Mouse (Mus musculus) hindbrain, embryonic 13.5 days (tissue): ENCODE results near the gene Arid4b. TPM values are rescaled to one million over a fixed set of nuclear protein-coding genes. Genes with fewer than 3 reads are reported as not detected.
A peak's percentile ranks its signal among the peaks of the same experiment; 100 is the strongest.

Source experiments
- ATAC-seq: fragments of 200-750 bp; cut with Nextera tagmentation; 2 replicates; pipeline ENCODE4 v1.8.0; 2017; ENCODE audit warnings: moderate TSS enrichment; ENCODE audit not compliant: low FRiP score
- H3K27ac ChIP-seq: fragments of 300-500 bp; sonication (generic); 2 replicates; pipeline ENCODE4 v1.5.1; 2015; ENCODE audit warnings: inconsistent platforms, mild to moderate bottlenecking, moderate library complexity
- H3K27me3 ChIP-seq: fragments of 300-500 bp; sonication (generic); 2 replicates; pipeline ENCODE4 v1.6.1; 2015; ENCODE audit warnings: mild to moderate bottlenecking, inconsistent platforms
- H3K36me3 ChIP-seq: fragments of 300-500 bp; sonication (generic); 2 replicates; pipeline ENCODE4 v1.6.1; 2015; ENCODE audit warnings: mild to moderate bottlenecking, inconsistent platforms
- H3K4me1 ChIP-seq: fragments of 300-500 bp; sonication (generic); replicated peaks from 2 replicates; pipeline ENCODE4 v1.6.1; 2015; ENCODE audit warnings: inconsistent platforms
- H3K4me2 ChIP-seq: fragments of 300-500 bp; sonication (generic); 2 replicates; pipeline ENCODE4 v1.6.1; 2015; ENCODE audit warnings: inconsistent platforms, mild to moderate bottlenecking, moderate library complexity
- H3K4me3 ChIP-seq: fragments of 300-500 bp; sonication (generic); 2 replicates; pipeline ENCODE4 v1.5.1; 2015; ENCODE audit warnings: mild to moderate bottlenecking, inconsistent platforms
- H3K9ac ChIP-seq: fragments of 300-500 bp; sonication (generic); 2 replicates; pipeline ENCODE4 v1.6.1; 2015; ENCODE audit warnings: mild to moderate bottlenecking, inconsistent platforms
- H3K9me3 ChIP-seq: fragments of 300-500 bp; sonication (generic); 2 replicates; pipeline ENCODE4 v1.6.1; 2016; ENCODE audit warnings: inconsistent platforms
- WGBS: fragments of 180-500 bp; shearing (Covaris S2); methylation state at CpG from one replicate; pipeline ENCODE4 v1.1.7; 2015; 5-methylcytosine and 5-hydroxymethylcytosine counted together
- polyA plus RNA-seq: library from polyadenylated mRNA; unstranded; fragments of >200 nt; fragmentation: Nextera tagmentation; extraction: Ambion mirVana; gene quantifications from 2 replicates; pipeline ENCODE4 v1.2.1, GENCODE M21; 2015

The Arid4b gene
- polyA plus RNA-seq, 1 experiment from 2014 or later, result 97.0 TPM

GRCm38 (mm10) chr13:14035875-14036630 lies 27.0 kb upstream of the Arid4b start:
- Histone ChIP-seq H3K36me3 (no peaks in the 10 kb centered on the region), H3K4me2 (no peak overlapping the region), H3K4me1 (peaks cover 20% of the 10 kb centered on the region), H3K9ac (no peak overlapping the region), H3K4me3 (no peak overlapping the region), H3K27me3 (no peaks in the 10 kb centered on the region), H3K9me3 (no peaks in the 10 kb centered on the region), H3K27ac (no peak overlapping the region)
- WGBS, result 95% methylated on average over 11 of the region's 11 CpGs
- no peak for ATAC-seq

GRCm38 (mm10) chr13:14038911-14039291 lies 24.1 kb upstream of the Arid4b start:
- peak; percentile 82 for ATAC-seq
- Histone ChIP-seq H3K27ac (peak overlapping the region; percentile 99), H3K27me3 (no peaks in the 10 kb centered on the region), H3K4me3 (peak overlapping the region; percentile 67), H3K9me3 (no peaks in the 10 kb centered on the region), H3K36me3 (no peaks in the 10 kb centered on the region), H3K9ac (peak overlapping the region; percentile 88), H3K4me1 (peaks cover 20% of the 10 kb centered on the region), H3K4me2 (peak overlapping the region; percentile 78)
- 2% methylated on average over 8 of the region's 8 CpGs for WGBS

- peak; percentile 97 for ATAC-seq
- no peaks in the 10 kb centered on the region for H3K36me3 ChIP-seq
- H3K4me3 ChIP-seq, result peak within 1 kb of the TSS; percentile 67
- H3K27me3 ChIP-seq, result no peaks in the 10 kb centered on the region
- H3K4me2 ChIP-seq, result peak within 1 kb of the TSS; percentile 78
- peak within 1 kb of the TSS; percentile 88 for H3K9ac ChIP-seq
- 1% methylated on average over 35 of the region's 35 CpGs for WGBS
- no peaks in the 10 kb centered on the region for H3K9me3 ChIP-seq
- peaks cover 20% of the 10 kb centered on the region for H3K4me1 ChIP-seq
- peak within 1 kb of the TSS; percentile 99 for H3K27ac ChIP-seq
Measured at GRCm38 (mm10) chr13:14039292-14039965, 23.6 kb upstream of the Arid4b start, which contains the start of gene Tbce. Tbce (minus strand) TSS chr13:14039638.

- peaks cover 20% of the 10 kb centered on the region for H3K4me1 ChIP-seq
- peaks cover 2% of the 10 kb centered on the region; the same call in 1 of the 2 replicates for H3K36me3 ChIP-seq
- H3K9ac ChIP-seq, result peak overlapping the region; percentile 88
- 41% methylated on average over 5 of the region's 5 CpGs for WGBS
- H3K27ac ChIP-seq, result peak overlapping the region; percentile 99
- ATAC-seq, result no peak
- no peaks in the 10 kb centered on the region for H3K9me3 ChIP-seq
- H3K4me2 ChIP-seq, result peak overlapping the region; percentile 78
- H3K4me3 ChIP-seq, result peak overlapping the region; percentile 67
- H3K27me3 ChIP-seq, result no peaks in the 10 kb centered on the region
Measured at GRCm38 (mm10) chr13:14040186-14040585, 22.8 kb upstream of the Arid4b start.

- H3K27ac ChIP-seq, result no peak overlapping the region
- ATAC-seq, result no peak
- H3K36me3 ChIP-seq, result peaks cover 31% of the 10 kb centered on the region
- no peaks in the 10 kb centered on the region for H3K9me3 ChIP-seq
- no peaks in the 10 kb centered on the region for H3K27me3 ChIP-seq
- H3K4me2 ChIP-seq, result no peak overlapping the region
- no peak overlapping the region for H3K4me3 ChIP-seq
- H3K4me1 ChIP-seq, result peaks cover 7% of the 10 kb centered on the region
- no peak overlapping the region for H3K9ac ChIP-seq
Measured at GRCm38 (mm10) chr13:14043851-14044250, 19.2 kb upstream of the Arid4b start.

- Histone ChIP-seq H3K27me3 (no peaks in the 10 kb centered on the region), H3K36me3 (peaks cover 38% of the 10 kb centered on the region), H3K9ac (no peak overlapping the region), H3K4me2 (no peak overlapping the region), H3K9me3 (no peaks in the 10 kb centered on the region), H3K4me1 (peaks cover 7% of the 10 kb centered on the region), H3K27ac (no peak overlapping the region), H3K4me3 (no peak overlapping the region)
- WGBS, result 79% methylated on average over 2 of the region's 2 CpGs
- no peak for ATAC-seq
Measured at GRCm38 (mm10) chr13:14044521-14044920, 18.5 kb upstream of the Arid4b start.

- H3K9me3 ChIP-seq, result no peaks in the 10 kb centered on the region
- H3K27ac ChIP-seq, result no peak overlapping the region
- H3K9ac ChIP-seq, result no peak overlapping the region
- 97% methylated on average over 1 of the region's 1 CpGs for WGBS
- no peak overlapping the region for H3K4me3 ChIP-seq
- H3K27me3 ChIP-seq, result no peaks in the 10 kb centered on the region
- H3K4me2 ChIP-seq, result no peak overlapping the region
- peaks cover 84% of the 10 kb centered on the region for H3K36me3 ChIP-seq
- no peaks in the 10 kb centered on the region for H3K4me1 ChIP-seq
- no peak for ATAC-seq
Measured at GRCm38 (mm10) chr13:14049878-14050277, 13.2 kb upstream of the Arid4b start.

- Histone ChIP-seq H3K9ac (no peak overlapping the region), H3K27me3 (no peaks in the 10 kb centered on the region), H3K9me3 (no peaks in the 10 kb centered on the region), H3K4me3 (no peak overlapping the region), H3K4me1 (peaks cover 12% of the 10 kb centered on the region), H3K36me3 (peaks cover 49% of the 10 kb centered on the region), H3K27ac (no peak overlapping the region), H3K4me2 (no peak overlapping the region)
- 92% methylated on average over 3 of the region's 3 CpGs for WGBS
- ATAC-seq, result no peak
Measured at GRCm38 (mm10) chr13:14056801-14057200, 6.2 kb upstream of the Arid4b start.

- Histone ChIP-seq H3K4me3 (no peak overlapping the region), H3K36me3 (peaks cover 23% of the 10 kb centered on the region), H3K27me3 (no peaks in the 10 kb centered on the region), H3K4me1 (peaks cover 19% of the 10 kb centered on the region), H3K27ac (no peak overlapping the region), H3K9me3 (no peaks in the 10 kb centered on the region), H3K9ac (no peak overlapping the region), H3K4me2 (no peak overlapping the region)
- ATAC-seq, result no peak
Measured at GRCm38 (mm10) chr13:14059582-14059981, 3.5 kb upstream of the Arid4b start.

- Histone ChIP-seq H3K9me3 (no peaks in the 10 kb centered on the region), H3K27me3 (no peaks in the 10 kb centered on the region), H3K4me1 (peaks cover 36% of the 10 kb centered on the region), H3K9ac (peak overlapping the region; percentile 94), H3K4me3 (peak overlapping the region; percentile 99), H3K27ac (peak overlapping the region; percentile 95), H3K4me2 (peak overlapping the region; percentile 84), H3K36me3 (peaks cover under 1% of the 10 kb centered on the region)
- WGBS, result 6% methylated on average over 11 of the region's 11 CpGs
- no peak for ATAC-seq
Measured at GRCm38 (mm10) chr13:14062209-14063012, 621 bp upstream of the Arid4b start.

- H3K4me1 ChIP-seq, result peaks cover 49% of the 10 kb centered on the region
Measured at GRCm38 (mm10) chr13:14063942-14064271, 875 bp downstream of the Arid4b start.

More at GRCm38 (mm10) chr13:14063942-14064271, 875 bp downstream of the Arid4b start:
- H3K4me2 ChIP-seq, result peak overlapping the region; percentile 77
- peak overlapping the region; percentile 99 for H3K4me3 ChIP-seq
- peak overlapping the region; percentile 99 for H3K9ac ChIP-seq
- H3K9me3 ChIP-seq, result no peaks in the 10 kb centered on the region
- no peaks in the 10 kb centered on the region for H3K27me3 ChIP-seq
- ATAC-seq, result peak; percentile 44; the same call in 1 of the 2 replicates
- WGBS, result under 1% methylated on average over 22 of the region's 31 CpGs
- 0 out of 2 replicates have a peak, but pooled peaks cover 1% of the 10 kb centered on the region for H3K36me3 ChIP-seq
- peak overlapping the region; percentile 98 for H3K27ac ChIP-seq
